Mouse (Mus musculus): ENCODE data around the gene Asns. TPM values are rescaled to one million over a fixed set of nuclear protein-coding genes. Genes with fewer than 3 reads are reported as not detected.
"Not testable (repeated sequence)": the region's sequence is repeated elsewhere in the genome, so short reads cannot be mapped to it uniquely, and the experiment has no call there.

Asns gene
- total RNA-seq, 2 experiments from 2014 or later = 98.4 to 99.9 TPM

GRCm38 (mm10) chr6:7670588-7670987 lies 22.5 kb downstream of the Asns start:
- no peak for DNase-seq (ENCODE audit: low spot score in 2 of 2)
- Histone ChIP-seq H3K4me3 (no peak overlapping the region), H3K27ac (no peak overlapping the region)
- TF ChIP-seq CTCF (conservative IDR thresholded peaks at IDR 0.05) = peak; percentile 77

- Histone ChIP-seq H3K27ac (no peak overlapping the region), H3K4me3 (no peak overlapping the region)
- TF ChIP-seq CTCF (conservative IDR thresholded peaks at IDR 0.05) = no peak
- DNase-seq (ENCODE audit: low spot score in 2 of 2) = no peak
Observed at GRCm38 (mm10) chr6:7669721-7670120, 23.3 kb downstream of the Asns start.

- no peak for DNase-seq (ENCODE audit: low spot score in 2 of 2)
- Histone ChIP-seq H3K4me3 (no peak overlapping the region), H3K27ac (no peak overlapping the region)
Observed at GRCm38 (mm10) chr6:7668332-7668731, 24.7 kb downstream of the Asns start.

GRCm38 (mm10) chr6:7665902-7666301 lies 27.2 kb downstream of the Asns start:
- not testable (repeated sequence) for H3K4me3 ChIP-seq; DNase-seq (ENCODE audit: low spot score in 2 of 2); H3K27ac ChIP-seq

More at GRCm38 (mm10) chr6:7668332-7668731, 24.7 kb downstream of the Asns start:
- no peak for TF ChIP-seq CTCF (conservative IDR thresholded peaks at IDR 0.05)

GRCm38 (mm10) chr6:7661455-7661854 lies 31.6 kb downstream of the Asns start:
- DNase-seq (ENCODE audit: low spot score in 2 of 2) = no peak
- no peak for TF ChIP-seq CTCF (conservative IDR thresholded peaks at IDR 0.05)
- no peak overlapping the region for H3K4me3 ChIP-seq
- no peak overlapping the region for H3K27ac ChIP-seq

- H3K4me3 ChIP-seq = no peak overlapping the region
- no peak overlapping the region for H3K27ac ChIP-seq
- peak; percentile 32 to 41 for DNase-seq (ENCODE audit: low spot score in 2 of 2)
- TF ChIP-seq CTCF (conservative IDR thresholded peaks at IDR 0.05) = peak; percentile 89
Observed at GRCm38 (mm10) chr6:7660377-7661080, 32.5 kb downstream of the Asns start.

- DNase-seq (ENCODE audit: low spot score in 2 of 2) = no peak
Observed at GRCm38 (mm10) chr6:7656601-7657000, 36.5 kb downstream of the Asns start.

GRCm38 (mm10) chr6:7648458-7648857 lies 44.6 kb downstream of the Asns start:
- no peak for DNase-seq (ENCODE audit: low spot score in 2 of 2)
- Histone ChIP-seq H3K27ac (no peak overlapping the region), H3K4me3 (no peak overlapping the region)
- no peak for TF ChIP-seq CTCF (conservative IDR thresholded peaks at IDR 0.05)

More at GRCm38 (mm10) chr6:7656601-7657000, 36.5 kb downstream of the Asns start:
- peak; percentile 80 for TF ChIP-seq CTCF (conservative IDR thresholded peaks at IDR 0.05)
- Histone ChIP-seq H3K27ac (no peak overlapping the region), H3K4me3 (no peak overlapping the region)

Other genes starting within 250 kb of the Asns start
- gene Tac1, start 138.4 kb downstream of the Asns start, total RNA-seq (2021) = 1 to 10 TPM; 5.9 to 8.3 TPM
- 1 to 10 TPM; 9.2 to 9.5 TPM for gene C1galt1, start 151.6 kb upstream of the Asns start, total RNA-seq (2021)

All from layer of hippocampus, adult 2 months (tissue).